Mouse (Mus musculus) testis, postnatal 14 days (tissue): ENCODE measurements around the gene BC049715.
"Not testable (repeated sequence)": the region's sequence is repeated elsewhere in the genome, so short reads cannot be mapped to it uniquely, and the experiment has no call there.

Experiments
- DNase-seq: peaks from one replicate; pipeline ENCODE4 v3.0.0; 2021; ENCODE audit warnings: low spot score

The BC049715 gene

DNA sequence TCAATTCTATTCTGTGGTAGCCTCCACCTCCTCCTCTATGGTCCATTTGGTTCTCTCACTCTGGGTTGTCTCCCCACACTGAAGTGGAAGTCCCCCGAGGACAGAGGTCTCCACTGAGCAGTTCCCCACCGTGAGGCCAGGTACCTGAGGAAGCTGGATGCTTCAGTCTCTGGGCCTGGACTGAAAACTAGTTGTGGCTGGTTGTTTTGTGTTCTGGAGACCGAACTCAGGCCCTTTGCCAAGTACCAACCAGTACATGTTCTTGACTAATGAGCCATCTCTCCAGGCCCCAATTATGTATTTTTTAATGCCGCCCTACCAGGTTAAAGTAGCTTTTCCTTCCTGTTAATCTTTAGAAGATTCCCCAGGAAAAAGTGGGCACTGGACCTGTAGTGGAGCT lies 24.9 kb downstream of the BC049715 start:
- no peak for DNase-seq

DNA sequence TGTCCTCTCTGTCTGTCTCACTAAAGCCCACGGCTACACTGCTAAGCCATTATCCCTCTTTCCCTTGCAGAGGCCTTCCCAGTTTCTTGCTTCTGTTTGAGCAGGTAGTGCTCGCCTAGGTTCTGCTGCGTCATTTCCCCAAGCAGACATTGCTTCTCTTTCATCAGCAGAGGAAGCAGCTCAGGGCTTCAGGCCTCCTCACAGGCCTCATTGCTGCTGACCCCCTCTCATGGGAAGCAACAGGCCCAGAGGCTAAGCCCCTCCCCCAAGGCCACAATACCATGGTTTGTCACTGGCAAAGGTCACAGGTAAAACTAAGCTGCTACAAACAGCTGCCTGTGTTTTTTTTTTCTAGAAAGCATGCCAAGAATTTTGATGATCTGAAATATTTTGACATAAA lies 25.3 kb downstream of the BC049715 start:
- no peak for DNase-seq

DNA sequence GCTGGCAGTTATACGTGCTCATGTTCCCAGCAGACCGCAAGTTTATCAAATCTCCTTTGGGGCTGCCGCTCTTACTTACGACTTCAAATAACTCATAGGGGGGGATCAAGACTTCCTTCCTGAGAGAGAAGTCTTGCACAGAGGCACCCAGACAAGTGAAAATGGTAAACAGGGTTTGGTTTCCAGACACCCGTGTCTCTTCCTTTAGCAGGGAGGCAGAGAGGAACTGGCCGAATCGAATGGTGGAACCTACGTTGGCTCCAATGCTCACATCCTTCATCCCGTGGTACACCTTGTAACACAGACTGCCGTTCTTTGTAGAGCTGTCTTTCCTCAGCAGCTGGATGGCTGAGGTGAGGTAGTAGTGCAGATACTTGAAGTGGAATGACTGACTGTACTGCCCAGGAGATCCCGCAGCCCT lies 26.9 kb downstream of the BC049715 start:
- no peak for DNase-seq

DNA sequence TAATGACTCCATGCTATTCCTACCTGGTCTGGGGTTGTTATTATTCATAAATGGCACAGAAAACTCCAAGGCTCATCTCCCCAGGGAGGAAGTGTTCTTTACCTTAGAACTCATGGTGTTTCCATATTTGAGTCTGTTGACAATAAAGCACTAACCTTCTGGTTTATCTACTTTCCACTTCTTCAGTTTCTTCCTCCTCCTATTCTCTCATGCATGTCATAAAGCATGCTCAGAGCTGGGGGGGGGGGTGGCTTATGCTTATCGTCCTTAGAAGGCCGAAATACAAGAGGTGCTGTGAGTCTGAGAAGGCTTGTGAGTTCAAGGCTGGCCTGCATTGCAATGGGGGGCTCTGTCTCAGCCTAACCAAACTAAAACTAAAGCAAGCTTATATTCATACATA lies 27.8 kb downstream of the BC049715 start:
- no peak for DNase-seq

DNA sequence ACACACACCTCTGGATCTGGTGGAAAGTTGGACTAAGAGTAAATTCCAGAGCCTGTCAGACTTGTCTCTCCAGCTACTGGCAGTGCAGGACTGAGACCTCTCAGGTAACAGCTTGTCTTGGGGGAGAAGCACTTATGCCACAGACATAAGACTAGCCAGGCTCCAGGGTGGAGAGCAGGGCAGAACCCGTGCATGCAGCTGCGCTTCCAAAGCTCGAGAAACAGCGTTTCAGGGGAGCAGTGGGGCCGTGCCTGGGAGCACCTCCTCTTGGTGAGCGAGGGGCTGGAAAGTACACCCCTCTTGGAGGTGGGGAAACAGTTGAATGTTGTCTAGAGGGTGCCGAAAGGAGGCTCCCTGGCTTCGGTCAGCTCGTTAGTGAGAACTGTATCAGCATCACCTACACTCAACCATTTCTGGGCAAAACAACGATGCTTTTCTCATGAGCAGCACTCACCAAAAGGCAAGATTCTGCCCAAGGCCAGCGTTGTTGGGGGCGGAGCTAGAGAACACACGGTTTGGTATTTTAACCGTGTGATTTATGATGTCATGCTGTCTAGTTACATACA lies 28.7 kb downstream of the BC049715 start:
- no peak for DNase-seq

DNA sequence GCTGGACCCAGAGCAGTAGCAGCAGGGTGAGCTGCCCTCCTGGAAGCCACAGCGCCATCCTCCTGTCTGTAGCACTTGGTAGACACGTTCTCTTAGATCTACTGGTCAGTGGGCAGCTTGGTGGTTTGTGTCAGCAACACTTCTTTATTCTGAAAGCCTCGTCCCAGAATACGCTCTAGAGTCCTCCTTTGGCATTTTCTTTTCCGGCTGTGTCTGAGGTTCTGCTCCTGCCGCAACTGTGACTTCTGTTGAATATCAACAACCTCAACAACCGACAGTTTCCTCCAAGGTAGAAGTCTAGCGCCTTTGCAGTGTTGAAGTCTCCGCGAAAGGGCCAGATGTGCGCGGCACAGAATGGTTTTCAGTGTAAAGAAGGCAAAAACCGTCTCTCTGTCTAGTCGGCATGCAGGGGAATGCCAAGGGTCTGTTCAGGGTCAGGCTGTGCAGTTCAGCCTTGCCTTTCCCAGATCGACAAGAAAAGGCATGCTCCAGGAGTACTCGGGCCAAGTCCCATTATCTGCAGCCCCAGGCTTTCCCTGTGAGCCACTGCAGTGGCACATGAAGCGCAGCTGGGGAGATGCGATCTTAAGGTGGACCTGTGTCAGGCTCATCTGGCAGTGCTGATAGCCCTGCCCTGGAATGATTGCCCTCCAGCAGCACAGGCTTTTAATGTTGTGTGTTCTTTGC lies 29.9 kb downstream of the BC049715 start, which contains the start of gene Art4:
TSS of gene Art4 (minus strand) at position 548 of the 687 bp plus-strand sequence.
- peak; percentile 27 for DNase-seq

DNA sequence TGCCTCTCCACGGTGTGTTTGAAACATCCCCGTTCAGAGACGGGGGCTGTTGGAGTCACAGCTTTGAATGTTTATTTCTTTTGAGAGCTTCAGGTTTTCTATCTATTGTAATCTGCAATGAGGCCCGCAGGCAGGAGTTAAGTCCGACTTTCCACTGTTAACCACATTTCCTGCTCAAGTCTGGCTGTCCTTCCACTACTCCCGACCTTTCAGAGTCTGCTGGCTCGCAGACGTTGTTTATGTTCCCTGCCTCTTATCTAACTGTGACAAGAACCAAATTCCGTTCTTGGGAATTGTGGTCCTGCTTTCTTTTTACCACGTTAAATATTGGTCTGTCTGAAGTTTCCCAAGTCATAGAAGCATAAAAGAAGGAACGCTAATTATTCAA lies 30.4 kb downstream of the BC049715 start:
- no peak for DNase-seq

DNA sequence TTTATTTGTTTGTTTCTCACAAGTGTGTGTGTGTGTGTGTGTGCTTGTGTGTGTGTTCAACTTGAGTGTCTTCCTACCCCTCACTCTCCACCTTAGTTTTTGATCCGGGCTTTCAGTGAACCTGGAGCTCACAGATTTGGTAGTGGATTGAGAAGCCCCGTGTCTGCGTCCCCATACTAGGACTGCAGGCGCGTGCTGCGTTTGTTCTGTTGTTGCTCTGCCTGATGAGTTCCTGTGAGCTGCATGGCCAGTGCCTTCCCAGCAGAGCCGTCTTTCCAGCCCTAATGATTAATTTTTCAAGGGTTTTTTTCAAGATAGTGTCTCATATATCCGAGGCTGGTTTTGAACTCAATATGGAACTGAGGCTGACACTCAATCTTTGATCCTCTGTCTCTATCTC lies 31.0 kb downstream of the BC049715 start:
- DNase-seq = no peak

DNA sequence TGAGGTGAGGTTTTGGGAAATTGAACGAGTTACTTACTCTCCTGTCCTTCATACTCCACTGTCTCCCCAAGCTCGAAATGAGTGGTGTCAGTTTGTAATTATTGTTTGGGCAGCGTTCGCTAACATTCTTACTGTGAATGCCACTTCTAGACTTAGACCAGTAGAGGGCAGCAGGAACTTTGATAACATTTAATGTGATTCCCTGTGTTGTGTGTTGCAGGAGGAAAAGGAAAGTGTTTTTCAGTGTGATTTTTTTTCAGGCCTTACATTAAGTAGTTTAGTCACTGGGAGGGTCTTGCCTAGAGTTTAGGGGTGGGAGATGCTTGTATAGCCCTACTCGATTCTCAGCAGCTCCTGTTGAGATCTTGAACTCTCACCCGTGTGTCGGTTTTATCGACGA lies 33.6 kb downstream of the BC049715 start:
- DNase-seq = no peak

DNA sequence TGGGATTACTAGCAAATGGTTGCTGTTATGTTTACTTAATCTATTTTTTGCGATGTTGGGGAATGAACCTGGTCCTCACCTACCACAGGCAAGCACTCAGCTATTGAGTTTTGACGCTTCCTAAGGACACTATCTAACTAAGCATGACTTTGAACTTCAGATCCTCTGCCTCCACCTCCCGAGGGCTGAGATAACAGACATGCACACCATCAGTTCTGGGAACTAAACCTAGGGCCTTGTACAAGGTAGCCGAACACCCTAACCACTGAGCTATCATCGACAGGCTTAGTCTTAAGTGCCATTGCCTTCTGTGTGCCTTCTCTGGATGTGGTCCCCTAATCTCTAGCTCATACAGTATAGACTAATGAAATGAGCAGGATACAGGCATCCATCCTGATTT lies 37.9 kb downstream of the BC049715 start:
- no peak for DNase-seq

DNA sequence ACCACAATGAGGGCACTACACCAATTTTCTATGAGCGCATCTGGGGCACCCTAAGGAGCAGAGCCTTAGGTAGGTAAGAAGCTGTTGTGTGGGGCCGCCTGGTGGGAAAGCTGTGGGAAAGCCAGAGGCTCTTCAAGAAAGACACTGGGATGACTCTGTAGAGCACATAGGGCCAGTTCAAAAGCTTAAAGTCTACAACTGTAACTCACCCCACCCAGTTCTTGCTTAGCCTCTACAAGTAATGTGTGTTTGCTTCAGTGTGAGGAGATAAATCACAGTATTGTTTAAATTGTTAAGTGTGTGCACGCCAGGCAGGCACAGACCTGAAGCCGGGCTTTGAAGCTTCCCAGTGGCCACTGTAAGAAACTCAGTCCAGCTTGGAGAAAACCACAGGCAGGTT lies 38.7 kb downstream of the BC049715 start:
- no peak for DNase-seq

DNA sequence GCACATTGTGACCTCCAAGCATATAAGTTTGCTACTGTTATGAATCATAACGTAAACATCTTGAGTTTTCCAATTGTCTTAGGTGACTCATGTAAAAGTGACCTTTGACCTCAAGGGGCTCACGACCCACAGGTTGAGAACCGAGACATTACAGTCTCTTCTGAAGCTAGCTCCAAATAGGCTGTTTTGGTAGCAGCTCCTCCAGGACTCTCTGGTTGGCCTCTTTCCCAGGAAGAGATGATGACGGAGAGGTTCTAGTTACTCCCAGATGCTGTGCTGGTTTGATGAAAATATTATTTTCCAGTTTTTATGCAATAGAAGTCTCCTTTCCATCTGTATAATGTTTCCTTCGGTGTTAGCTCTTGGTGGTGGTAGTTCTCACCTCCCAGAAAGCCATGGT lies 41.5 kb downstream of the BC049715 start:
- no peak for DNase-seq

DNA sequence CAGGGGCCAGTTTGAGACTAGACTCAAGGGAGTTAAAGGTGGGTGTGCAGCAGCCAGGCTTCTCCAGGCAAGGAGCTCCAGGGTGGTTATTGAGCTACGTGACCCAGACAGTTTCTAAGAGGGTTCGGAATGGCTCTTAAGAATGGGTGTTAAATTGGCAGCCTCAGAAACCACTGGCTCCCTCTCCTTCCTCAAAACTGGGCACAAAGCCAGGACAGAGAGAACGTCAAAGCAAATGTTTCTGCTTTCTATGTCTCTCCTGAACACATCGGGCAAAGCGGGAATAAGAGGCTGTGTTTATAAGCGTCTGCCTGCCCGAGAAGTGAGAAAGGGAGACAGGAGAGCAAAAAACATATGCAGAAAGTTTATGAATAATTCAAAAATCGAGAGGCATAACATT lies 47.2 kb downstream of the BC049715 start:
- no peak for DNase-seq

DNA sequence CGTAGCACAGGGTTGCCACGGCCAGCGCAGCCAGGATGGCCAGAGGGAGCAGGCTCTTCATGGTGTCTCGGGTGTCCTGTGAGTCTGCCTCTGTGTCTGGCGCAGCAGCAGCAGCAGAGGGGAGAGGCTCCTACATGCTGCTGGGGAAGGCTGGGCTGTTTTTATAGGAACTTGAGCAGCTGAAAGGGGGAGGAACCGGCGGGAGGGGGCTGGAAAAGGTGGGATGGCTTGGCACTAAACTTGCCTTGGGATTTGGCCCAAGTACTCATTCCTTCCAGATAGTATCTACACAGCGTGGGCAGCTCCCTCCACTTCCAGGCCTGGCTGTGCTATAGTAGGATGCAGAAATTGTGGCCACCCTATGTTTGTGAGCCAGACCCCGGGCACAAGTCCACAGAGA lies 48.2 kb downstream of the BC049715 start, which contains the start of gene Mgp:
TSS of gene Mgp (minus strand) at position 154 of the 400 bp plus-strand sequence.
- DNase-seq = peak; percentile 46

DNA sequence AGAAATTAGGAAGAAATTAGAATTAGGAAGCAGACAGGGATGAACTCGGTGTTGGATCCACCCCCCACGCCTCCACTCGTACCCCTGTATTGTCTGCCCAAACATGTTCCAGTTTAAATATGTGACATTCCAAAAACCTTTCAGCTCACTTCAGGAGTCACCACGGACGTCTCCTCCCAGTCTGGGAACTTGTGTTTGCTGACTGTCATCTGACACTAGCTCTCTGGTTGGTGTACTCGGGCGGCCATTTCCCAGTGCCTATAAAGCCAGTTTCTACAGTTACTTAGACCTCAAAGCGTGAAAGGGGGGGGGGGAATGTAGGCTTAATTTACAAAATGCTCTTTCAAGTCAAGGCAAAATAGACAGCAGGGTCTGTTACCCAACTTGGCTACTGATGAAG lies 54.3 kb downstream of the BC049715 start:
- DNase-seq = no peak

DNA sequence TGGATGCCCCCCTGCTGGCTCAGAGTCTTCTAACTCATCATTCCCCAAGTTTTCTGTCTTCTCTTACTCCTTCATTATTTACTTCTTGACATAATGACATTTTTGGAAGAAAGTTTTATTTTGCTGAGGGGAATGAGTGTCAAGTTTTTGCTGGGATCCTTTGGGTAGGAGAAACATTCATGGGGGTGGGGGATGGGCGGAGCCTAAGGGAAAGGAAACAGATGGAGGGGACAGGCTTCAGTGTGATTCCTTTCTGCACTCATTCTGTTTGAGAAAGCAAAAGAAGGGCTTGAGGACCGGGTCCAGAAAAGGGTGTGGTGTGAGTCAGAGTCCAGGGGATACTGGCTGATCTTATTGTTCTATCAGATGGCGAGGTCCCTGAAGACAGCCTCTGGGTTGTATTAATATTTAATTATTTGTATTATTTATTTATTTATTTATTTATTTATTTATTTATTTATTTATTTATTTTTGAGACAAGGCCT lies 56.0 kb downstream of the BC049715 start:
- DNase-seq = no peak

DNA sequence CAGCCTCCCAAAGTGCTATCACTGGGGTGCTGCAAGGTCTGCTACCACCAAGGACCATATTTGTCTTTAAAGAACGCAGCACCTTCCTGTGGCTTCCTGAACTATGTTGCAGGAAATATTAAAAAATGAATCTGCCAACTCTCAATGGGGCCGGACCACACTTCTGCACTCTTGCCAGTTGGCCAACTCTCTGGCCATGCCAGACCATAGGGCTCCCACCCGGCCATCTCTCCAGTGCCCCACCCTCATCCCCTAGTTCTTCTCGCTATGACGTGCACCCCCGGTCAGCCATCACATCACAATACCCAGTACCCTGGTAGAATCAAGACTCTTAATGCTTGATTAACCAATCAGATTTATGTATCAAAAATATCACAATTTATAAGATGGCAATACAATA lies 56.5 kb downstream of the BC049715 start:
- DNase-seq = no peak

DNA sequence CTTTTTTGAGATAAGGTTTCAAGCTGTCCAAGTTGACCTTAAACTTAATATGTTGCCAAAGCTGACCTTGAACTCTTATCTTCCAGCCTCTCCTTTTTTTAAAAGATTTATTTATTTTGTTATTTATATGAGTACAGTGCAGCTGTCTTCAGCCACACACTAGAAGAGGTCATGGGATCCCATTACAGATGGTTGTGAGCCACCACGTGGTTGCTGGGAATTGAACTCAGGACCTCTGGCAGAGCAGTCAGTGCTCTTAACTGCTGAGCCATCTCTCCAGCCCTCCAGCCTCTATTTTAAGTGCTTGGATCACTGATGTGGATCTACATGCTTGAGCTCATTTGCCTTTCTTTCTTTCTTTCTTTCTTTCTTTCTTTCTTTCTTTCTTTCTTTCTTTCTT lies 57.3 kb downstream of the BC049715 start:
- DNase-seq = not testable (repeated sequence)

DNA sequence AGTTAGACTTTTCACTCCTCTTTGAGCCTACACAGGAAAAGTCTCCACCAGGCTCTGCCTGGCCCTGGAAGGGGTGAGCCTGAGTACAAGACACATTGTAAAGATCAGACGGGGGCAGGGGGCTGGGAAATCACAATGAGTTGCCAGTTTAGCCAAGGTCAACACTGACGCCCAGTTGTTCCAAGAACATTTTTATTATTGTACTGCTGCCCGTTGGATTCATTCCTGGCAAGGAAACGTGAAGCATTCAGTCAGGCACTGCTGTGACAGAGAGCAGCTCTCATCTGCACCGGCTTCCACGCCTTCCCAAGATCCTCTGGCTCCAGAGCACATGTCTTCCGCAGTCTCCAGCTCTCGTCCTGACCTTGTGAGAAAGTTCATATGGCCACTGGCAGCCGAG lies 60.4 kb downstream of the BC049715 start:
- peak; percentile 79 for DNase-seq

DNA sequence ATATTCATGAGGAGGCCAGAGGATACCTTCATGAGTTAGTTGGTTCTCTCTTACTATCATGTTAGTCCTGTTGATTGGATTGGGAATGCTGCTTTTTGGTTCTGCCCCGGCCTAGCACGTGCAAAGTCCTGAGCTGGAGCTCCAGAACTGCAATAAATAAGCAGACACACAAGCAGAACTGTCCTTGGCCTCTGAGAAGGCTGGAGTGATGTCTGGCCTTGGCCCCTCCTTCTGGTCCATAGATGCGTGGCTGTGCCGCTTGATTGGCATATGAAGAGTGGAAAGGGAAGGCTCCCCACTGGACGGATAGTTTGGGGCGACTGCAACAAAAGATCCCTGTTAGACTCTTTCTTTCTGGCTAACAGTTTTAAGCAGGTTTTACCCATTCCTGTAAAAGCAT lies 61.6 kb downstream of the BC049715 start:
- no peak for DNase-seq

DNA sequence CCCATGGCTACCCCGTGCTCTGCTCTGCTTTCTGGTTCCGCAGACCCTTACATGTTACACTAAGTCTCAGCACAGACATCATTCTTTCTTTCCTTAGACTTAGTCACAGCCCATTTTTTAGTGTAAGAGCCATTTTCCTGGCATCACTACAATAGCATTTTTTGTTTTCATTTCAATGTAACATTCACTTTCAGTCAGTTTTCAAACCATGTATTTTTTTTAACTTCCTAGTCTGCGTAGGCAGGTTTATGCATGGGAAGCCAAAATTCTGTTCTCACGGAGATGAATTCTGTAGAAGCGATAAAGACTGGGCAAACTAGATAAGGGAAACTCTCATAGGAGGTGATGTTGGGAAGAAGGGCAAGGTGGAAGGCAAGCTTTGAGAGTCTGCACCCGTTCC lies 62.1 kb downstream of the BC049715 start:
- DNase-seq = no peak
